Mouse (Mus musculus): Measurements from ENCODE around the gene Gtf3a.
"Not testable (repeated sequence)": the region's sequence is repeated elsewhere in the genome, so short reads cannot be mapped to it uniquely, and the experiment has no call there.

Gtf3a gene

DNA sequence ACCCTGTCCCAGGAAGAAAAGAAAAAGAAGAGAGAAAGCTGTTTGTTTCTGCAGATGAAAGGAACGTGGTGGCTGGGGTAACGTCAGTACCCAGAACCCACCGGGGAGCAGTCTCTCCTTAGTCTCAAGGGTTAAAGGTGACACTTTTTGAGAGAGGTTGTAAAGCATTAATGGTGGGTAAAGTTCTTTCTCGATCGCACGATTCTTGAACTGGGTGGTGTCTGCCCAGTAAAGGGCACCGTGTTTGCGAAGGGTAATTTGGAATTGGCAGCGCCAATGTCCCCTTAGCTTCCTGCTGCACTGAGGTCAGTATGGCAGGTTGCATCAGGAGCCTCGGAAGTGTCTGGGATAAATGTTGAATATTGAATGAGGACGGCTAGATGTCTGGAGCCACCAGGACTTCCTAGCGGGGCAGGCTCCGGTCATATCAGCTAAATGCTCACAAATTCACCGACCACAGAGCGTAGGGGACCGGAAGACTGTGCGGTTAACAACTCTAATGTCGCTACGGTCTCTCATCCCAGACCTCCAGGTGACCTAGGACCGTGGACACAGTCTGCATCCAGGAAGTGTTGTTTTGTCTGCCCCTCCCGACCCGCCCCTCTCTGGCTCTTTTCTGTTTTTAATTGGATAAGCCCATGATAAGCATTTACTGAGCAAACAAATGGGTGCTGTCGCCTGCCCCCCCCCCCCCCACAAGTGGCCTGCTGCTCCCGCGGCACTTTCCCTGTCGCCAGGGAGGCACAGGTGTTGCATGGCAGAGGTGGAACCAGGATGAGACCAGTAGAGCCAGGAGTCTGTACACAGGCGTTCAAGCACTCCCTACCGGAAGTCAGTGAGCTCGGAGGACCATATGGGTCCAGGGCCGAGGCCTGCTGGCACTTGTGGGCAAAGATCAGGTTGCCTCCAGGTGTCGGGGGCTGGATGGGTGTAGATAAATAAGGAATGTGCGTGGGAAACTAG, 10.6 kb upstream of the Gtf3a start:
- DNase-seq (ENCODE audit: low spot score), result no peak

DNA sequence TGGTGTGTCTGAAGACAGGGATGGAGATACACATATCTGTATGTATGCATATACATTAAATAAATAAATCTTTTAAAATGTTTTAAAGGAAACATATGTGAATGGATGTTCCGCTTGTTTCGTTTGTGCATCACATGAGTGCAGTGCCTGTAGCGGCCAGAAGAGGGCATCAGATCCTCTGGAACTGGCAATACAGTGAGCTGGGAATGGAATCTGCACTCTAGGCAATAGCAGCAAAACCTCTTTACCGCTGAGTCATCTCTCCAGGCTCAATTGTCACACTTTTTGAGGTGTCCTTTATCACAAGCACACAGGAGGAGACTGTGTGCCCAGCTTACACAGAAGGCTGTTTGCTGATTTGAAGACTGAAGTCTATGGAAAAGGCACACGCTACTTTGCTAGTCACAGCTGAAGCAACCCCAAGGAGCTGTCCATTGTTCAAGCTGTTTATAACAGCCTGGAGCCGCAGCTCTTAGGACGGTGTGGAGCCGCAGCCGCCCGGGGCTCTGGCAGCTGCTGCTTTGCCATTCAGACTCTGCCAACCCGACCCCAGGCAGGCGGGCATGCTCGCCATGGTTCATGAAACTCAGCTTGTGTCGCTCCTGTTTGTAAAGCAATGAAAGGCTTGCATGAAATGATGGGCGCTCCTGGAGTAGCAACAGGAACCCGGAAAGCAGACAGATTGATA, 9.2 kb upstream of the Gtf3a start:
- no peak for DNase-seq (ENCODE audit: low spot score)

DNA sequence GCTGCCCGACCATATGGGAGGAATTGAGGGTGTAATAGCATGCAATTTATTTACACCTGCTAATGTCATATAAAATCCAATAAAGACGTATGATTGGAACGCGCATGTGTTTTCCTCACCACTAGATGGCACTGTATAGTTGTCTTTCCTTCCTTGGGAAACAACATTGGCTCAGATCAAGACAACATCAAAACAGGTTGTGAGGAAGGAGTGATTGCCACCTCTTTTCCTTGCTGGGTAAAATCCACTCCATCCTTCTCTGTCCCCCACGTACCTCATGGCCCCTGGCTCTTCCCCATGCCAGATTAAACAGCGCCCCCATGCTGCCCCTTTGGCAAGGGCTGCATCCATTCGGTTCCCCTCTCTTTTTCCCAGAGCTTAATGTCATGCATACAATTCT, 8.2 kb upstream of the Gtf3a start:
- DNase-seq (ENCODE audit: low spot score), result no peak

DNA sequence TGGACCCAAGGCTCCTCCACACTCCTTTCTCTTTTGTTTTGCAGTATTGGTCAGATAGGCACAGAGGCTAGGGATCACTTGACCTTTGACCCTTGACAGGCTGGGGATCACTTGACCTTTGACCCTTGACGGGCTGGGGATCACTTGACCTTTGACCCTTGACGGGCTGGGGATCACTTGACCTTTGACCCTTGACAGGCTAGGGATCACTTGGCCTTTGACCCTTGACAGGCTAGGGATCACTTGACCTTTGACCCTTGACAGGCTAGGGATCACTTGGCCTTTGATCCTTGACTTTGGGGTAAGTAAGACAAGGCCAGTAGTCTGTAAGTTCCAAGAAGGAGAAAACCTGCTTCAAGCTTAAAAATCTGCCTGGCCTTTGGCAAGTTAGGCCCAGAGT, 6.5 kb upstream of the Gtf3a start:
- not testable (repeated sequence) for DNase-seq (ENCODE audit: low spot score)

DNA sequence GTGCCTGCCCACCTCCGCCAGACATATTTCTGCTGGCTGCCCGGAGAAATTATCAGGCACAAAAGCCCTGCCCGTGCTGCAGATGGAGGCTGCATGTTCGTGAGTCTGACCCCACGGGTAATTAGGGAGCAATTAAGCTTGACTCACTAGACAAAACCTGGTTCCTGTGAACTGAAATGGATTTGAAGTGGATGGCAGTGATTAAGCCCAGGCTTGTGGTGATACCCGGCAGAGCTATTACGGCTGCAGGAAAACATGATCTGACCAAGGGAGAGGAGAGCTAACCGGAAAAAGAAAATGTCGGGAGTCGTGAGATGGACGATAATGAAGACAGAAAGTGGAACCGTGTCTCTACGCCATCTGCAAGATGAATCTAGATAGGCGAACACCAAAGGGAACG, 5.5 kb upstream of the Gtf3a start:
- no peak for DNase-seq (ENCODE audit: low spot score)

DNA sequence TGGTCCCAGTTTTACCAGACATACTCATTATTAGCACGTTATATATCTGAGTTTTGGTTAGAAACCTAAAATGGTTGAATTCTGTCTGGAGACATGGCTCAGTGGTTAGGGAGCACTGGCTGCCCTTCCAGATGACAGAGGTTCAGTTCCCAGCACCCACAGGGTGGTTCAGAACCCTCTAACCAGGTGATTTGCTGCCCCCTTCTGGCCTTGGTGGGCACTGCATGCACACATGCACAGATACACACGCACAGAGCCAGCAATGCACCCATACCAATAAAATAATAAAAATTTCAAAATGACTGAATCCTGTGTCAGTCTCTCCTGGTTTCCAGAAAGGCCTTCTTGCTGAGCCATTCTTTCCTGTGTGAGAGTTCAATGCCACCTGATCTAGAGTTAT, 3.9 kb upstream of the Gtf3a start:
- DNase-seq (ENCODE audit: low spot score), result peak; percentile 61

DNA sequence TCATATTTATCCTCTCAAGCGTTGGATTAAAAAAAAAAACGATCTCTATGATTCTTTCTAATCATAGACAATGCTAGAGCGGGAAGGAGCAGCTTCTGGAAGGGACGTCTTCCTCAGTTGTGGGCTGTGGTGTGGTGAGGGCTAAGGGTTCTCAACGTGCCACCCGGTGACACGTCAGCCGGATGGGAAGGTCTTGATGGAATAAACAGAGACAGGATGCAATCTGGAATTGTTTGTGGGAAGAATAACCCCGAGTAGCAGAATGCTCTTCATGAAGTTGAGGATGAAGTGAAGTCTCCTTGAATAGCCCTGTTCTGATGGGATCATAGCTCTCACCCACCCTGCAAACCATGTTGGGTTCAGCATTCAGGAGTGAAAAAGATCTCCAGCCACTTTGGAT, 1.8 kb upstream of the Gtf3a start:
- DNase-seq (ENCODE audit: low spot score), result no peak

DNA sequence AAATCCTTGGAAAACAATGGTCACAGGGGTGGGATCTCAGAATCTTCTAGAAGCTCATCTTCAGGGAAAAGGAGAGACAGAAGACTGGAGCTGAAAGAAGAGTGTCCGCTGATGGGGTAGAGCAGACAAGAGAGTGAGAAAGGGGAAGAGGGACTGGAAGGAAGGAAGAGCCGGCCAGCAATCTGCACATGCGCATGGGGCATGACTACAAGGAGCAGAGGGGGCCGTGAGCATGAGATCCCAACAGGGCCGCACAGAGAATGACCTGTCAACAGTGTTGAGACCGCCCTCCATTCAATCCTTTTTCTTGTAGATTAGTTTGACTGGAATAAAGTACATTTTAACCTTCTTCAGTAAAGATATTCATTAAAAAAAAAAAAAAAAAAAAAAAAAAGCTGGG, 960 bp upstream of the Gtf3a start:
- DNase-seq (ENCODE audit: low spot score), result no peak

DNA sequence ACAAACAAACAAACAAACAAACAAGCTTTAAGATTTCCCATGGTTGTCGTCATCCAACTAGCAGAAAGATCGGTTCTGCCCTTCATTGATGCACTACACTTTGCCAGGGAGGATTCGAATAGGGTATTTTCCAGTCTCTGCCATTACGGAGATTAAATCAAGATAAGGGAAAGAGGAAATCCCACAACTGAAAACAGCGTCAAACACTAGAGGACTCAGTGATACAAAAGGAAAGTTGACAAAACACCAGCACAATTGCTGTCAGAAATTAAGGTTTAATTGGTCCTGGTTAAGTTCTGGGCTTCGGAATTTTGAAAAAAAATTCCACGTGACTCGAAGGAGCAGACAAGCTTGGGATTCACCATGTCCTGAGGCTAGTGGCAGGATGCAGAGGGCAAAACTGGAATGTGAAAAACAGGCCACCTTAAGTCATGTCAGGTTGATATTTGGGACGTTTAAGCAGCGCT, 383 bp upstream of the Gtf3a start:
- no peak for DNase-seq (ENCODE audit: low spot score)

DNA sequence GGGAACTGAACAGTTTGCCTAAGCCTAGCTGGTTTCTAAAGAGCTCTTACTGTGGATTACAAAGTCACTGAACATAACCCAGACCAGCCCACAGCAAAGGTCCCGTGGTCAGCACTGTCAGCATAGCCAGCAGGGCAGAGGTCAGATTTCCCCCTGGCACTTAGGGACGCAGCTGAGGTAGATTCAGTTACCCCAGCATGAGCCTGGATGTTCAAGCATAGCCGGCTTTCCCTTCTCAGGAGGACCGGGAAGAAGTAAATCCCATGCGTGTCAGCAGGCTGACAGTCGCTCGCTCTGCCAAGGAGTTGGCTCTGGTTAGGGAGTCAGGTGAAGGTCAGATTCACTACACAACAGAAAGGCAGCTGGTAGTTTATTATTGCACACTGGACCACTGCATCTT, 6.1 kb downstream of the Gtf3a start:
- DNase-seq (ENCODE audit: low spot score), result no peak

DNA sequence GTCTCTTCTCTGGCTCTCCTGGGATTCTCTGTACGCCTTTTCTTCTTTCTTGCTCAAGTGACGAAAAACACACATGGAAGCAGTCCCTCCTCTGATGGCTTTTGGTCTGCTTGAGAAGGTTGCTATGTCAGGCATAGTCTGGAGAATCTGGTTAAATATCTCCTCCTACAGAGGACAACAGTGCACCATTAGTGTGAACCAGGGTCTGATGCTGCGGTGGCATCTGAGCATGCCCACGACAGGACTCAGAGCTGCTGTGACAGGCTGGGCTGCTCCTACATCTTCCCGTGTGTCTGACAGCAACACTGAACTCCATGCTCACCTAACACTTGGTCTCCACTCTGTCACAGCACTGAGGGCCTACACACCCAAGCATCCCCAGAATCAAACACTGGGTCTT, 7.2 kb downstream of the Gtf3a start:
- DNase-seq (ENCODE audit: low spot score), result no peak

DNA sequence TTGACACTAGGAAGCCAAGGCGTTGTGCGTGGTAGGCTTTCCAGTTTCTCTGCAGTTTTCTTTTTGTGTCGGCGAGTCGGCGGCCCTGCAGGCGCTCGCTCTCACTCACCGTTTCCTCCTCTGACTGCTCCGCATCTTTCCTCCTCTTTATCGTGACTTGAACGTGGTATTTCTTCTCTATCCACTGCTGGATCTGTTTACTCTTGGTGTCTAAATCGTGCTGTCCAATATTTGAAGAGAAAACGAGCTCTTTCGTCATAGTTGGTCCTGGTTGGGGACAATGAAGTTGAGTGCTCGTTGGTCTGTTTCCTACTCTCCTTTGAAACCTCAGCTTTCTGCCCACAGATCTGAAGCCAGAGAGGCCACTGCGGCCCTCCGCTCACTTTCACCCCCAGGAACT, 8.2 kb downstream of the Gtf3a start:
- DNase-seq (ENCODE audit: low spot score), result no peak

DNA sequence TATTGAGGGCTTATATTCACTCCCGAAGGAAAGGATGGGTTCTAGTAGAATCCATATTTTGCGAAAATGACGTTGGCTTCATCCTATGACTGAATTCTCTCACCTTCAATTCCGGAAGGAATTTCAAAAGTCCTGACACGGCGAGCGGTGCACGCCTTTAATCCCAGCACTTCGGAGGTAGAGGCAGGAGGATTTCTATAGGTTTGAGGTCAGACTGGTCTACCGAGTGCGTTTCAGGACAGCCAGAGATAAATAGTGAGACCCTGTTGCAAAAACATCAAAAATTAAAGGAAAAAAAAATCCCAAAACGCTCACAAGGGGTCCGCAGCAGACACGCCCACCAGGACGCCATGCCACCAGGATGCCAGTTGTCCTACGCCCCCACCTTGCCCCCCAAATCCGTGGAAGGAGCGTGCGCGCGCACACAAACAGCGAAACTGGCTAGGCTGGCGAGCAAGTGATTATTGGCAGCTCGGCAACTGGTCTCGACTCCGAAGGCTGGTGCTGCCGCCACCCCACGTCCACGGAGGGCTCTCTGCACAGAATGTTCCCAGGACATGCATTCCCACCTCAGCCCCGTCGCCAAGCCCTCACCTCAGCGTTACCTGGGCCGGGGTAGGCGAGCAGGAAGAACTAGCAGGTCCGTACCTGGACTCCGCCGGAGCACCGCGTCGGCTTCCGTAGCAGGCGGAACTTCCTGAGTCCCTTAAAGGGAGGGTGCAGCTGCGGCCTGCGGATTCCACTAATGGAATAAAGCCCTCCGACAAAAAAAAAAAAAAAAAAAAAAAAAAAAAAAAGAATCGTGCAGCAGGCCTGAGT, 14.9 kb downstream of the Gtf3a start, which contains the start of gene Mtif3:
TSS of gene Mtif3 (minus strand) at position 683 of the 819 bp plus-strand sequence.
- peak; percentile 83 for DNase-seq (ENCODE audit: low spot score)

DNA sequence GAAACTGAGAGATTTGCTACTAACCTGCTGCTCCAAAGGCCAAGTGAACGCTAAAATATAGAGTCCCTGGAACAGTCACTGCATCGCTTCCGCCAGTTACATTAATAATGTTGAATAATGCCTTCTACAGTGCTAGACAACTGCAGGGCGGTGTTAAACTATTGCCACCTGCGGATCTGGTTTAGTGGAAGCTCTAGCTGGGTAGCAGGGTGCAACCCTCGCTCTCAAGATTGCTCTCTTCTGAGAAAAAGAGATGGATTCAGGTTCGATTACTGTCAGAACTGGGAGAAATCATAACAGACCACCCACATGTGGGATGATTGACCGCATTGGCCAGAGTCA, 15.5 kb downstream of the Gtf3a start:
- no peak for DNase-seq (ENCODE audit: low spot score)

DNA sequence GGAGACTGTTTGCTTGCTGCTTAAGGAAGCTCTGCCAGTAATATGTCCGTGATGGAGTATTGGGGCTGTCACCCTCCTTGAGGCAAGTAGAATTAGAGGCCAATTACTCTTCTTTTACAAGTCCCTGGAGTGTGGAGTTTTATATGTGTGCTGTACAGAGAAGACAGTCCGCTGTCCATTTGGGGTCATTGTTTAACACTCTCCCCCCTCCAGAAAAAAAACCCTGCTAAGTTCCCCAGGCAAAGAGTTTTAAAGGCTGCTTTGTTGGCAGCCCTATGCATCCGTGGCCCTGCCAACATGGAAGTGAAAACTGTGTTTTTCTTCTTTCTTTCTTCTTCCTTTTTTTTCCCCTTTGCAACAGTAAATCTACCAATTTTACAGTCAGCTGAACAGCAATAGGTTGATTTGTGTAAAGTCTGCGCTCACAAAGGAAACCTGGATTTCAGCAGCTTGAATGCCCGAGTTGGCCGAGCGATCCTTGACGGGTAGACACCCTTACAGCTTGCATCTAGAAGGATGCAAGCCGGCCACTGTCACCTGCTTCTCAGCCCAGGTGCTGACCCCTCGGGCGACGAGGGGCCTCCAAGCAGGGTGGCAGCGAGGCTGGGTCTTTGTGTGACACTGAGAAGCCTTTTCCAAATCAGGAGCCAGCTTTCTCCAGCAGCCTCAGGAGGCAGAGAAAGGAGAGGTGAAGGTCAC, 20.4 kb downstream of the Gtf3a start:
- DNase-seq (ENCODE audit: low spot score), result no peak

DNA sequence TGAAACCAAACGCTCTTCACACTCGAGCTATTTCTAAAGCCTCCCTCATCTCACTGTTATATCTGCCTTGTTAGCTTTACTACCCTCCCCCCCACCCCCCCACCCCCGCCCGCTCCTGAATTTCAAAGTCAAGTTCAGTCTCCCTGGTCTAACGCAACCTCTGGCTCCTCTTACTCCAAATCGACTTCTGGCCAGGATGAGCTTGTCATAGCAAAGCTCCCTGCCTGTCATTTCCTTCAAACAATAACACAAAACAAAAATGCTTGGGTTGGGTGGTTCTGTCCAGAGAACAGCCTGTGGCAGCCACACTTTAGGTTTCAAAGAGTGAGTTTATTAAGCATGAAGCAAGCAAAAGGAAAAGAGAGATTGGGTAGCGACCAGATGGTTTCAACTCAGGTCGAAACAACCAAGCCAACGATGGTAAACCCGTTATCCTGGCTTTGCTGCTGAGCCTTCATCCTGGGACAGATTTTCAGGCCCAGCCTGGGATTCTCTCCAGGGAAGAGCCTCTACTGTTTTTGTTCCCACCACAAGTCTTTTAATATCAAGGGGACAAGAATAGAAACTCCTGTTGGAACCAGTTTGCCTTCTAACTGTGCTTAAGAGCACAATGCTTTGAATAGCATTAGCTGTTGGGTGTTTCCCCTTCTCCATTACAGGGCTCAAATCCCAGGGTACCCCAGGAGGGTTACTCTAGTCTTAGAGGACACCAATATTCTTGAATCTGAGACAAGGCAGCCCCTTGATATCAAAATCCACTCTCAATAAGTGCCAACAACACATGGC, 23.5 kb downstream of the Gtf3a start:
- no peak for DNase-seq (ENCODE audit: low spot score)

DNA sequence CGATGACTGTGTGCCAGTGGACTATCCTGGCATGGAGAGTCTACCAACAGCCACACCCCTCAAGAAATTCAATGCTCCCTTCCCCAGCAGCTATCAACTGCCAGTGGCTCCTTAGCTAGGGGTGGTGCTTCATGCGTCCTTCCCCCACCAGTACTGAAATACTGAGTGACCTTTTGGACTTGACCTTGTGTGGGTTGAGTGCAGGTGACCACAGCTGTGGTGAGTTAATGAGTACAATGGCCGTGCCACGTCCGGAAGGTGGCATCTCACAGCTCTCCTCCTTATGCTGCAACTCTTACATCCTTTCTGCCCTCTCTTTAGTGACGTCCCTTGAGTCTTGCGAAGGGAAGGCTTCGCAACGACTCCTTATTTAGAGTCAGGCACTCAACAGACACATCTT, 24.9 kb downstream of the Gtf3a start:
- DNase-seq (ENCODE audit: low spot score), result no peak

DNA sequence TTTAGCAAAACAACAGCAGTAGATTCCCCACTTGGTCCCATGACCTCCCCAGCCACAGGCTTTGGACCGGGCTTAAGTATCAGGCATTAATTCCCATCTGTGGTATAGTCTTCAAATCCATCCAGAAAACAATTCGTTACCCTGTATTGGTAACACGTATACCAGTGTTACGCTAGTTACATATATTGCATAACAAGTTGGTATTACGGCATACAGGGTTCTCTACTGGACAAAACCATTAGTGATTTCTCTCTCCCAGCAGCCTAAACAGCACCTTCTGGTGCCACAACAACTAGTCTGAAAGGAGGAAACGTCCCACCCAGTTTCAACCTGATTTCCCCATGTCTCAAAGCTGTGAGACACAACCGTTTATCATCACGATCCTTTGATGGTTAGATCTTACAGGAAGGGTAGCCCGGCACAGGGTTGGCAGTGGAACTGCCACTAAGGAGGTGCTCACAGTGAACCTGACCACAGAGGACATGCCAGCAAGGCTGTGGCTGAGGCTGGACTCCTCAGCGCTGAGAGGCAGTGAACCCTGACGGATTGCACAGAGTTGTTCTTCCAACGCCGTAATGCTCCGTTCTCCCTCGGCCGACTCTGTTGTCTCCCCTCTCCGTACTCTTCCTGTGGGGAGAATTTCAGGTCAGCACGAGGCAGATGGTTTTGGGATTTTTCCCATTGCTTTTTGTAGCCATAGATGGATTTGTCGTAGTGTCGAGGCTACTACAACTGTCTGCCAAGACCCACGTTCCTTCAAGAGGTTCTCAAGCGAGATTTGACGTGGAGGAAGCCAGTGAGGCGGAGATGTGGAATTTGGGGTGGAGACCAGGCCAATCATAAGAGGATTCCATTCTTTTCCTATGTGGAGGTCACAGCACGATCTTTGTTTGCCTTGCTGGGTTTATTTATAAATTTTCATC, 25.7 kb downstream of the Gtf3a start:
- no peak for DNase-seq (ENCODE audit: low spot score)

DNA sequence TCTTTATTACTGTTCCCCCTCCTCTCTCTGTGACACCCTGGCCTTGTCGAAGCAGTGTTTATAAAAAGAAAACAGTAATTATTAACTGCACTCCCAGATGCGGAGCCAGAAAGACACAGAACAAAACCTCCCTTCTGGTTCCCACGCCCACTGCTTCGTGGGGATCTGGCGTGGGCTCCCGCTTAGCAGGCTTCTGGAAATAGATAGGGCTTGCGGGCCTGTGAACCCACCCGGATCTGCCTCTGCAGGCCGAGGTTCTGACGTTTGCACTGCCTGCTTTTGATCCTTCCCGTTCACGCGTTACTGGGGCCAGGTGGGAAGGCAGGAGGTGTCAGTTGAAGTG, 26.3 kb downstream of the Gtf3a start:
- no peak for DNase-seq (ENCODE audit: low spot score)

DNA sequence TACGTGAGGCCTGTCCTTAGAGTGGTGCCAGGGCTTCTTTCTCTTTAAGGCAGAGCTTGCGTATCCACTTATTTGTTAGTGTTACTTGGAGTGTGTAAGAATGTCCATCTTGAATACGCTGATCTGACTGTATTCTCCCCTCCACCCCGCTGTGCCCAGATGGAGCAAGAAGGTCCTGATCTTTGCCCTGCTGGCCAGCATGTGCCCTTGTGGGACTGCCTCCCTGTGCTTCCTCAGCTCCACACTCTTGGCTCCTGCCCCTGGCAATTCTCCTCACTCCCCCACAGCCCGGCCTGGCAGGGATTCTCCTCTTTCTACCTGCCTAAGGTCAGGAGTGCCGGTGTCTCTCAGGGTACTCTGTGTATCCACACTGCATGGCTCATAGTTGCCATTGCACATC, 32.9 kb downstream of the Gtf3a start:
- no peak for DNase-seq (ENCODE audit: low spot score)
